Mouse (Mus musculus) liver, embryonic 14 days (tissue): Measurements from ENCODE around the gene AA986860. TPM values are rescaled to one million over a fixed set of nuclear protein-coding genes. Genes with fewer than 3 reads are reported as not detected.

Experiments used
- polyA plus RNA-seq: library from polyadenylated mRNA; depleted of rRNA; stranded (reverse); fragments of >200 nt; gene quantifications from 2 replicates; pipeline ENCODE4 v1.2.3, GENCODE M21; 2012; rRNA removed

The AA986860 gene
- polyA plus RNA-seq, result 3.0 and 4.3 TPM in 2 replicates

DNA sequence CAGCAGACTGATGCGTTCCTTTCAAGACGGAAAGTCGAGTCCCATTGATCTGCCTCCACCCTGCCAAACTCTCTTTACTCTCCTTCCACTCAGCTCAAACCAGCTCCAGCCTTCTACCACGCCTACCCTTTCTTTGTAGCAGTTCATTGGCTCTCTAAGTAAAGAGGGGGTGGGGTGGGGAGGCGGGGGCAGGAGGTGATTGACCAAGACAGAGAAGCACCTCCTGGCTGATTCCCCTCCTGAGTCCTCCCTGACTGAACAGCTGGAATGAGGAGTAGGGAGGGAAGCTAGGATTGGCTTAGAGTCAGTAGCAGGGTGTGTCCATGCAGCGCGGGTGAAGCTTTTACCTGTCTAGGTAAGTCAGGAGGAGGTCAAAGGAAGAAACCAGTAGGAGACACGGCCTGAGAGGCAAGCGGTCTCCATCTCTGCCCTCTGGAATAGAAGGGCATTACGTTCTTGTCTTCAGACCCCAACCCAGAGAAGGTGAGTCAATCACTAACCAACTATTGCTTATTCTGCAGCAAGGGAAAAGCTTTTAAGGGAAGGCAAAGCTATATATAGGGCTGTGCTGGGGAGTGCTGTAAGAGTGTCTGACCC lies at the start of gene AA986860:
Gene AA986860, plus strand, starts transcription at position 236 of the 597 bp plus-strand sequence.

DNA sequence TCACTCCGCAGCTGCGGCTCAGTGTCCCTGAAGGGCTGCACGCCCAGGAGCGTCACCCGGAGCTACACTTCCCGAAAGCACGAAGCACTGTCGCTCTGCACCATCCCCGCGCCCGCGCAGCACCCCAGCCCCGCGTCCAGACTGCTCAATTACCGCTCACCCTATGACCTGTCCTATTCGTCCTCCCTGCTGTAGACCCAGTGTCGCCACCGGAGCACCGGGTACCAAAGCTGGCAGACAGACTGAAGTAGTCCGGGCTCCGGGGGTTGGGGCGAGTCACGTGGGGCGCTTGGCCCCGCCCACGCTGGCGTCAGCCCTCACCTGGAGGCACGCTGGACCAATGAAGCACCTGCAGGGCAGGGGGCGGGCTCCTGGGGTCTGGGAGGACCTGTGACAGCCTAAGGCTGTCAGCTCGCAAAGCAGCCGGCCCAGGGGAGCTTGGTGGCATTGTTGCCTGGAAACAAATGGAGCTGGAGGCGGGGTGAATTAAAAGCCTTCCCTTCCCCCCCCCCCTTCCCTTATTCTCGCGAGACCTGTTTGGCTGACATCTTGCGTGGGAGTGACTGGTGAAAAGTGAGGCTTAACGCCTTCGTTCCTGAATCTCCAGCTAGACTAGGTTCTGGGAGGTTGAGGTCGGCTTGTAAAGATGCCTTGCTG lies 16.1 kb upstream of the AA986860 start, which contains the start of gene Gm29427:
Gene Gm29427, minus strand, starts transcription at position 239 of the 657 bp plus-strand sequence.

DNA sequence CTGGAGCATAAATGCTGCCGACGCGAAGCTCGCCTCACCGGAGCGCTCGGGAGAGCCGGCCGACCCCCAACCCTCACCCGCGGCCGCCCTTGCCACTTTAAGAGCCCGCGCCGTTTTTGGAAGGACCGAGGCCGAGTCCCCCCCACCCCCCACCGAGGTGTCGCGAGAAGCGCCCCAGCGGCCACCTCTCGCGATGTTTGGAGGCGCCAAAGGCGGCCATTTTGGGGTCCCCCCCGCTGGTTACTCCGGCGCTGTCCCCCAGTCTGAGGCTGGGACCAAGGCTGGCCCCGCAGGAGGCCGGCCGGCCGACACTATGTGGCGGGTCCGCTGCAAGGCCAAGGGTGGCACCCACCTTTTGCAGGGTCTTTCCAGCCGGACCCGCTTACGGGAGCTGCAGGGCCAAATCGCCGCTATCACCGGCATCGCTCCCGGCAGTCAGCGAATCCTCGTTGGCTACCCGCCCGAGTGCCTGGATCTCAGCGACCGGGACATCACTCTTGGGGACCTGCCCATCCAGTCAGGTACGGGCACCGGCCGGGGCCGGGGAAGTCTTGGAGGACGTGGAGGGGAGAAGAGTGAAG lies 14.4 kb upstream of the AA986860 start, which contains the start of gene Yod1:
Gene Yod1, plus strand, starts transcription at position 37 of the 581 bp plus-strand sequence.

DNA sequence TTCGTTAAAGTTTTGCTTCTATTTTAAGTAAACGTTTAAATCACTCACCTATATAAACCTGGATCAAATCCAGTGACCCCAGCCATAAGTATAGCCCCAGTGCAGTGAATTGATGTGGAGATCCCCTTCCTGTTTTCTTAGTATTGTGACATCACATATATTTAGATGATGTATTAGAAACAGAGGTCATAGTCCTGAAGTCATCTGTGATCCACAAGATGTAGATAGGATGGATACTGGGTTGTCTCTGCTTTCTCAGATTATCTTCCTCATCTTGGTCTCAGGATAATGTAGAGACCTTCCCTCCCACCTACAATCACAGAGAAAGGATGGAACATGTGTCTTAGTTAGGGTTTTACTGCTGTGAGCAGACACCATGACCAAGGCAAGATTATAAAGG lies 2.6 kb upstream of the AA986860 start, which contains the start of gene Pfkfb2:
Gene Pfkfb2, minus strand, starts transcription at position 101 of the 400 bp plus-strand sequence.

Other genes with a start within 250 kb of the AA986860 start
- not detected in 2 replicates for gene Zp3r, start 102.4 kb upstream of the AA986860 start, polyA plus RNA-seq
- 0.78 and 0.81 TPM in 2 replicates for gene C4bp, start 70.3 kb upstream of the AA986860 start, polyA plus RNA-seq
- not detected in 2 replicates for gene Gm29427, start 16.2 kb upstream of the AA986860 start, polyA plus RNA-seq
- gene Yod1, start 14.6 kb upstream of the AA986860 start, polyA plus RNA-seq, result 6.5 and 8.0 TPM in 2 replicates
- 6.2 and 8.0 TPM in 2 replicates for gene Pfkfb2, start 2.7 kb upstream of the AA986860 start, polyA plus RNA-seq
- gene Fcamr, start 68.9 kb downstream of the AA986860 start, polyA plus RNA-seq, result not detected in 2 replicates
- 0.15 and 0.25 TPM in 2 replicates for gene Pigr, start 94.7 kb downstream of the AA986860 start, polyA plus RNA-seq
- gene Fcmr, start 133.7 kb downstream of the AA986860 start, polyA plus RNA-seq, result not detected in 2 replicates
- not detected in 2 replicates for gene Il24, start 155.5 kb downstream of the AA986860 start, polyA plus RNA-seq
- not detected in 2 replicates for gene Il20, start 179.5 kb downstream of the AA986860 start, polyA plus RNA-seq
- gene Il19, start 208.1 kb downstream of the AA986860 start, polyA plus RNA-seq, result 0.03 TPM in 1 of 2 replicates, not detected in the other